In genomic region chr1:39344981-39345600, GRCm38 (mm10) we compare ENCODE assay signal across 10 mouse cellular contexts. TPM values are rescaled to one million over a fixed set of nuclear protein-coding genes. Genes with fewer than 3 reads are reported as not detected.
DNase-seq lines count a peak whose midpoint lies in the region; ATAC-seq and TF ChIP-seq lines count a peak whose summit lies in the region.
"Had no signal": no experiment of that assay in that cellular context is flagged by ENCODE, and none has a peak within 500 bp of the region (broad histone marks: within the 10 kb centered on the region; RNA-seq: fewer than 3 reads in every experiment).

No protein-coding gene starts in this region.

- no peaks in the 10 kb centered on the region for H3K4me1 ChIP-seq in forebrain, embryonic 14.5 days (ENCODE audit: control insufficient read depth, insufficient read depth, low read length)
- no peaks in the 10 kb centered on the region for H3K4me1 ChIP-seq in forebrain, embryonic 15.5 days
- no peaks in the 10 kb centered on the region for H3K4me1 ChIP-seq in liver, embryonic 14.5 days (replicated peaks; ENCODE audit: control insufficient read depth in 2 of 2, insufficient read depth in 2 of 2, low read length in 1 of 2)
- no peaks in the 10 kb centered on the region for H3K4me1 ChIP-seq in kidney, adult 2 months (ENCODE audit: control insufficient read depth, insufficient read depth, low read length)

- H3K27ac ChIP-seq in forebrain, embryonic 14.5 days (ENCODE audit: low read depth, low read length), result no peak overlapping the region
- H3K27ac ChIP-seq in forebrain, embryonic 15.5 days (replicated peaks), result no peak overlapping the region
- H3K27ac ChIP-seq in liver, embryonic 14.5 days, result no peak overlapping the region
- no peak overlapping the region for H3K27ac ChIP-seq in kidney, adult 2 months (ENCODE audit: insufficient read depth, low read depth, low read length)

- H3K36me3 ChIP-seq in forebrain, embryonic 14.5 days (ENCODE audit: control insufficient read depth, insufficient read depth, low read length), result no peaks in the 10 kb centered on the region
- no peaks in the 10 kb centered on the region for H3K36me3 ChIP-seq in forebrain, embryonic 15.5 days
- no peaks in the 10 kb centered on the region for H3K36me3 ChIP-seq in liver, embryonic 14.5 days (replicated peaks; ENCODE audit: control insufficient read depth, insufficient read depth, low read depth)
- no peaks in the 10 kb centered on the region for H3K36me3 ChIP-seq in kidney, adult 2 months (ENCODE audit: control insufficient read depth, insufficient read depth, low read length)

- no peak overlapping the region for H3K4me2 ChIP-seq in forebrain, embryonic 14.5 days (ENCODE audit: low read length)
- no peak overlapping the region for H3K4me2 ChIP-seq in forebrain, embryonic 15.5 days (replicated peaks)
- no peak overlapping the region for H3K4me2 ChIP-seq in liver, embryonic 14.5 days (ENCODE audit: low read depth)

- DNase-seq in forebrain, embryonic 14.5 days (ENCODE audit: low spot score), result peak; percentile 53
- no peak for DNase-seq in liver, embryonic 14.5 days (ENCODE audit: low read depth in 3 of 3, low spot score in 3 of 3)
- no peak for DNase-seq in liver
- DNase-seq in T-cell, adult 2 months (ENCODE audit: low spot score), result peak; percentile 12
- peak; percentile 35 for DNase-seq in retina, postnatal 1 day
- DNase-seq in kidney, adult 2 months, result no peak
- DNase-seq in spleen, adult 12 weeks (ENCODE audit: low spot score), result no peak
- DNase-seq: adrenal gland, postnatal 14 days; cerebellum, postnatal 10 days had no signal

- no peak overlapping the region for H3K4me3 ChIP-seq in forebrain, embryonic 14.5 days (ENCODE audit: low read depth, low read length)
- H3K4me3 ChIP-seq in forebrain, embryonic 15.5 days, result no peak overlapping the region
- no peak overlapping the region for H3K4me3 ChIP-seq in liver, embryonic 14.5 days (ENCODE audit: insufficient read depth in 1 of 2, low read depth in 2 of 2, low read length in 2 of 2)
- H3K4me3 ChIP-seq in kidney, adult 2 months (ENCODE audit: insufficient read depth, low read depth, low read length), result no peak overlapping the region

- 60% methylated on average over 21 of the region's 21 CpGs for whole genome bisulfite sequencing in forebrain, embryonic 14.5 days
- 62% methylated on average over 21 of the region's 21 CpGs for WGBS in forebrain, embryonic 15.5 days
- WGBS in liver, embryonic 14.5 days (ENCODE audit: insufficient replicate concordance), result 47% methylated on average over 21 of the region's 21 CpGs
- 73% methylated on average over 21 of the region's 21 CpGs for WGBS in kidney, adult 2 months

- H3K9me3 ChIP-seq in forebrain, embryonic 14.5 days (replicated peaks; ENCODE audit: control insufficient read depth, low read length), result no peaks in the 10 kb centered on the region
- no peaks in the 10 kb centered on the region for H3K9me3 ChIP-seq in forebrain, embryonic 15.5 days
- H3K9me3 ChIP-seq in liver, embryonic 14.5 days (ENCODE audit: control insufficient read depth, low read length), result no peaks in the 10 kb centered on the region

- no peaks in the 10 kb centered on the region for H3K27me3 ChIP-seq in forebrain, embryonic 14.5 days (replicated peaks; ENCODE audit: control insufficient read depth, insufficient read depth, low read length)
- H3K27me3 ChIP-seq in forebrain, embryonic 15.5 days, result no peaks in the 10 kb centered on the region
- H3K27me3 ChIP-seq in liver, embryonic 14.5 days (ENCODE audit: control insufficient read depth, insufficient read depth, low read length), result no peaks in the 10 kb centered on the region
- no peaks in the 10 kb centered on the region for H3K27me3 ChIP-seq in kidney, adult 2 months (replicated peaks; ENCODE audit: control insufficient read depth, insufficient read depth, low read length)

- TF ChIP-seq EP300 in liver, embryonic 14.5 days (IDR thresholded peaks at IDR 0.05; ENCODE audit: low read depth), result no peak

- ATAC-seq in forebrain, embryonic 14.5 days, result no peak
- ATAC-seq in forebrain, embryonic 15.5 days (replicated peaks), result no peak
- no peak for ATAC-seq in liver, embryonic 14.5 days (ENCODE audit: insufficient read depth)

- no peak for TF ChIP-seq POLR2A in kidney, adult 2 months (IDR thresholded peaks at IDR 0.05; ENCODE audit: low read depth, low read length)

- TF ChIP-seq CTCF in liver, embryonic 14.5 days (IDR thresholded peaks at IDR 0.05; ENCODE audit: low read depth), result peak; percentile 29; the same call in 1 of the 2 replicates
- no peak for TF ChIP-seq CTCF in kidney, adult 2 months (conservative IDR thresholded peaks at IDR 0.05; ENCODE audit: insufficient read depth, insufficient read length, low read depth, low read length)

- H3K9ac ChIP-seq in forebrain, embryonic 14.5 days (ENCODE audit: low read length), result no peak overlapping the region
- H3K9ac ChIP-seq in forebrain, embryonic 15.5 days (replicated peaks), result no peak overlapping the region
- H3K9ac ChIP-seq in liver, embryonic 14.5 days (replicated peaks), result no peak overlapping the region

RNA-seq across cellular contexts. Expression of gene Rpl31, which starts 22.6 kb away (rescaled TPM):
- polyA plus RNA-seq in forebrain, embryonic 14.5 days (2014; fragmentation: Nextera tagmentation; extraction: Ambion mirVana), result 341 and 533 TPM in 2 replicates
- 324 and 361 TPM in 2 replicates for polyA plus RNA-seq in forebrain, embryonic 15.5 days (2015; fragmentation: Nextera tagmentation; extraction: Ambion mirVana)
- polyA plus RNA-seq in liver, embryonic 14.5 days (2012; rRNA removed), result 523 and 947 TPM in 2 replicates
- polyA plus RNA-seq in liver, embryonic 14.5 days (2014; fragmentation: Nextera tagmentation; extraction: Ambion mirVana), result 541 and 573 TPM in 2 replicates
- 209 and 261 TPM in 2 replicates for polyA plus RNA-seq in kidney, adult 2 months (2012; rRNA removed)

Comparison
In these comparisons a context has a peak if more than half of its experiments do, and no peak if none do; other contexts are left out.
1. DNase-seq: peak in forebrain, embryonic 14.5 days (single experiment), T-cell, adult 2 months (single experiment) and retina, postnatal 1 day (single experiment); none in liver, embryonic 14.5 days (0 of 3), liver (single experiment), kidney, adult 2 months (single experiment) and spleen, adult 12 weeks (single experiment).